In the genomic region with DNA sequence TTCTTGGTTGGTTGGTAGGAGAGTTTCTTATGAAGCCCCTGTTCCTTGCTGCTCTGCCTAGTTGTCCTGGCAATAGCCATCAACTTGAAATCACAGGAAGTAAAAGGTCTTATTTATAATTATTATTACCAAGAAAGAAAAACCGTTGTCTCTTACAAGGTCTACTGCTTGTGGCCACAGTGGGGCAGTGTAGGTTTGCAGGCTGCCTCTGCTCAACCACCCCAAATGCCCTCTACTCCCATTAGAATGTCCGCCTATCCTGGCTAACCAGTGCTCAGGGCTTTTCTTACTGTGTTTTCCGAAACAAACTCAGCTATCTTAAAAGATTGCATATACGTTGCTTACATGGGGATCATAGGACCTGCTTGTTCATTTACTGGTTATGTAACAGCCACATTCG, we compare ENCODE assay signal across 9 mouse cellular contexts.
DNase-seq lines count a peak whose midpoint lies in the region; ATAC-seq and TF ChIP-seq lines count a peak whose summit lies in the region.
"Had no signal": no experiment of that assay in that cellular context is flagged by ENCODE, and none has a peak within 500 bp of the region (broad histone marks: within the 10 kb centered on the region; RNA-seq: fewer than 3 reads in every experiment).

No protein-coding gene starts in this region.

- no peaks in the 10 kb centered on the region for H3K27me3 ChIP-seq in kidney, embryonic 16.5 days (ENCODE audit: insufficient read depth, low read length)
- no peaks in the 10 kb centered on the region for H3K27me3 ChIP-seq in midbrain, embryonic 11.5 days (ENCODE audit: control insufficient read depth, insufficient read depth, low read length)
- H3K27me3 ChIP-seq: limb, embryonic 15.5 days had no signal

- no peak overlapping the region for H3K27ac ChIP-seq in kidney, embryonic 16.5 days (ENCODE audit: low read length)
- H3K27ac ChIP-seq in cortical plate, adult 2 months (ENCODE audit: insufficient read depth, low read length), result no peak overlapping the region
- no peak overlapping the region for H3K27ac ChIP-seq in midbrain, embryonic 11.5 days (ENCODE audit: low read depth, low read length)
- H3K27ac ChIP-seq: limb, embryonic 15.5 days had no signal

- peaks cover 7% of the 10 kb centered on the region for H3K36me3 ChIP-seq in kidney, embryonic 16.5 days (ENCODE audit: insufficient read depth, low read length)
- H3K36me3 ChIP-seq in midbrain, embryonic 11.5 days (ENCODE audit: control insufficient read depth, insufficient read depth, low read length), result 0 out of 2 replicates have a peak, but pooled peaks cover 3% of the 10 kb centered on the region

- 62% methylated on average over 5 of the region's 5 CpGs for WGBS in kidney, embryonic 16.5 days
- 71% methylated on average over 5 of the region's 5 CpGs for WGBS in midbrain, embryonic 11.5 days

- peaks cover 4% of the 10 kb centered on the region for H3K4me1 ChIP-seq in kidney, embryonic 16.5 days (ENCODE audit: insufficient read depth, low read length)
- H3K4me1 ChIP-seq in cortical plate, adult 2 months (ENCODE audit: control insufficient read depth, insufficient read depth, low read length), result peaks cover 2% of the 10 kb centered on the region
- no peaks in the 10 kb centered on the region for H3K4me1 ChIP-seq in midbrain, embryonic 11.5 days (ENCODE audit: control insufficient read depth, insufficient read depth, low read length)

- peak; percentile 47 for DNase-seq in kidney, adult 18-20 months
- DNase-seq in urinary bladder, postnatal 14 days (ENCODE audit: low spot score), result peak; percentile 41
- no peak for DNase-seq in urinary bladder, adult 2 months (ENCODE audit: low spot score)
- peak; percentile 60 to 70 for DNase-seq in kidney, postnatal 4 days
- no peak for DNase-seq in natural killer cell, adult 2 months (ENCODE audit: low spot score in 2 of 2)
- DNase-seq in midbrain, embryonic 11.5 days (ENCODE audit: low spot score, missing footprints), result no peak

- no peak overlapping the region for H3K4me3 ChIP-seq in kidney, embryonic 16.5 days (ENCODE audit: low read length)
- no peak overlapping the region for H3K4me3 ChIP-seq in cortical plate, adult 2 months (ENCODE audit: insufficient read depth, low read length)
- no peak overlapping the region for H3K4me3 ChIP-seq in midbrain, embryonic 11.5 days (ENCODE audit: low read depth, low read length)
- H3K4me3 ChIP-seq: limb, embryonic 15.5 days had no signal

- no peak overlapping the region for H3K9ac ChIP-seq in kidney, embryonic 16.5 days (replicated peaks; ENCODE audit: low read length)
- no peak overlapping the region for H3K9ac ChIP-seq in midbrain, embryonic 11.5 days (ENCODE audit: low read length)
- H3K9ac ChIP-seq: limb, embryonic 15.5 days had no signal

- TF ChIP-seq CTCF in cortical plate, adult 2 months (IDR thresholded peaks at IDR 0.05; ENCODE audit: extremely low read depth, insufficient read depth, low read length), result peak; percentile 60

- H3K9me3 ChIP-seq in kidney, embryonic 16.5 days (ENCODE audit: low read length), result no peaks in the 10 kb centered on the region
- H3K9me3 ChIP-seq in midbrain, embryonic 11.5 days (ENCODE audit: control insufficient read depth, low read length), result peaks cover 3% of the 10 kb centered on the region; the same call in 1 of the 2 replicates
- H3K9me3 ChIP-seq: limb, embryonic 15.5 days had no signal

- no peak overlapping the region for H3K4me2 ChIP-seq in kidney, embryonic 16.5 days (replicated peaks; ENCODE audit: low read depth, low read length)
- H3K4me2 ChIP-seq in midbrain, embryonic 11.5 days, result no peak overlapping the region
- H3K4me2 ChIP-seq: limb, embryonic 15.5 days had no signal

- ATAC-seq in kidney, embryonic 16.5 days (ENCODE audit: low FRiP score, low TSS enrichment), result no peak
- ATAC-seq in midbrain, embryonic 11.5 days (ENCODE audit: low FRiP score), result no peak

- TF ChIP-seq POLR2A in cortical plate, adult 2 months (IDR thresholded peaks at IDR 0.05; ENCODE audit: extremely low read depth, insufficient read depth, low read length), result no peak

Comparison
In these comparisons a context has a peak if more than half of its experiments do, and no peak if none do; other contexts are left out.
1. DNase-seq: peak in kidney, adult 18-20 months (single experiment), urinary bladder, postnatal 14 days (single experiment) and kidney, postnatal 4 days (2 of 2); none in urinary bladder, adult 2 months (single experiment), natural killer cell, adult 2 months (0 of 2) and midbrain, embryonic 11.5 days (single experiment).